Mouse (Mus musculus) limb, embryonic 11.5 days (tissue): ENCODE measurements around the gene Cops9. TPM values are rescaled to one million over a fixed set of nuclear protein-coding genes. Genes with fewer than 3 reads are reported as not detected.
A peak's percentile ranks its signal among the peaks of the same experiment; 100 is the strongest.

ENCODE experiments used
- ATAC-seq: fragments of 200-750 bp; cut with Nextera tagmentation; 2 replicates; pipeline ENCODE4 v1.8.0; 2017; ENCODE audit warnings: low read depth; ENCODE audit not compliant: insufficient number of reproducible peaks, low FRiP score, low TSS enrichment
- DNase-seq: peaks from one replicate; pipeline ENCODE4 v3.0.0-alpha.2; 2015; ENCODE audit warnings: low spot score
- H3K27ac ChIP-seq: fragments of 300-500 bp; sonication (generic); replicated peaks from 2 replicates; pipeline ENCODE4 v1.5.1; 2014; ENCODE audit warnings: low read depth, mild to moderate bottlenecking, low read length
- H3K27me3 ChIP-seq: fragments of 300-500 bp; sonication (generic); 2 replicates; pipeline ENCODE4 v1.6.1; 2014; ENCODE audit warnings: mild to moderate bottlenecking, low read length, mixed read lengths; ENCODE audit not compliant: control insufficient read depth, insufficient read depth
- H3K36me3 ChIP-seq: fragments of 300-500 bp; sonication (generic); 2 replicates; pipeline ENCODE4 v1.6.1; 2014; ENCODE audit warnings: mild to moderate bottlenecking, low read length, moderate library complexity, mixed read lengths; ENCODE audit not compliant: control insufficient read depth, insufficient read depth
- H3K4me1 ChIP-seq: fragments of 300-500 bp; sonication (generic); 2 replicates; pipeline ENCODE4 v1.6.1; 2014; ENCODE audit warnings: low read length, mixed read lengths; ENCODE audit not compliant: control insufficient read depth, insufficient read depth
- H3K4me2 ChIP-seq: fragments of 300-500 bp; sonication (generic); 2 replicates; pipeline ENCODE4 v1.6.1; 2014; ENCODE audit warnings: low read depth, mild to moderate bottlenecking, moderate library complexity; ENCODE audit not compliant: severe bottlenecking
- H3K4me3 ChIP-seq: fragments of 300-500 bp; sonication (generic); 2 replicates; pipeline ENCODE4 v1.5.1; 2014; ENCODE audit warnings: low read depth, low read length
- H3K9ac ChIP-seq: fragments of 300-500 bp; sonication (generic); 2 replicates; pipeline ENCODE4 v1.6.1; 2014; ENCODE audit warnings: mild to moderate bottlenecking, low read length
- H3K9me3 ChIP-seq: fragments of 300-500 bp; sonication (generic); 2 replicates; pipeline ENCODE4 v1.6.1; 2016; ENCODE audit warnings: low read length; ENCODE audit not compliant: control insufficient read depth
- WGBS: fragments of 180-500 bp; shearing (Covaris S2); extraction: QIAGEN DNeasy Blood & Tissue Kit; methylation state at CpG from one replicate; pipeline ENCODE4 v1.1.7; 2014; 5-methylcytosine and 5-hydroxymethylcytosine counted together
- polyA plus RNA-seq: library from polyadenylated mRNA; unstranded; fragments of >200 nt; fragmentation: Nextera tagmentation; extraction: Ambion mirVana; gene quantifications from 2 replicates; pipeline ENCODE4 v1.2.1, GENCODE M21; 2014

The Cops9 gene
- polyA plus RNA-seq, 1 experiment from 2014 or later = 378 TPM

DNA sequence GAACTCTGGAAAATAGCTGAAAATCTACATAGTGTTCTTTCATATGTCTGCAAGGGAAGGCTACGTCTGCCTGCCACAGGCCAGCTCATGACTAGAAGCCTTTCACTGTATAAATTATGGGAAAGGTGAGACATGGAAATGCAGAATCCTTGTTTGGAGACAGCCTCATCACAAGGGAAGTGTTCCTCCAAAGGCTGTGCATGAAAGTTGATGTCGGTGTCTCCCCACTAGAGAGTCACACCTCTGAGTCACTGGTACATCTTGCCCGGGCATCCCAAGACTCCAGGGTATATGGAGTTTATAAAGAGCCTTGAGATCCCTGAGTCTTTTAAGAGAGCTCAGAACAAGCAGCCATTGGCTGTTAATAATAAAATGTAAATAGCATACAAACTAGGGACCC, 11.4 kb upstream of the Cops9 start:
- no peaks in the 10 kb centered on the region for H3K36me3 ChIP-seq
- ATAC-seq = no peak

DNA sequence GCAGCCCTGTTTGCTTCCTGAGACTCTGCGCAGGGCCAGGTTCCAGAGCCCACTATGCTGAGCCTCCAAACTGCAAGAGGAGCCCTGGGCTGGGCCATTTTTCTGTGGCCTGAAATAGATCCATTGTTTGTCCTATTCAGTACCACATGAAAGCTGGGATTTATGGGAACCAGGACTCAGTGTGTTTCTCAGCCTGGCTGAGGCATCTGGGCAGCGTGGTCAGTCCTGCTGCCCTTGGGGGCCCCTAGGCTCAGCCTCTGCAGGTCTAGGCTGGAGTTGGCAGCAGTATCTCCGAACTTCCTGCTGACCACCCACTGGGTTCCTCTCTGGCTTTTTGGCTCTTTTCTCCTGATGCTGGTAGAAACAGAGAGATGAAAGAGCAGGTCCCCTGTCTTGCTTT, 9.7 kb upstream of the Cops9 start:
- Histone ChIP-seq H3K4me2 (no peak overlapping the region), H3K4me1 (no peaks in the 10 kb centered on the region), H3K27me3 (no peaks in the 10 kb centered on the region), H3K27ac (no peak overlapping the region), H3K9me3 (no peaks in the 10 kb centered on the region), H3K36me3 (no peaks in the 10 kb centered on the region), H3K9ac (no peak overlapping the region), H3K4me3 (no peak overlapping the region)
- no peak for ATAC-seq
- no peak for DNase-seq
- 79% methylated on average over 3 of the region's 3 CpGs for WGBS

More for the DNA sequence above, 11.4 kb upstream of the Cops9 start:
- no peak overlapping the region for H3K4me3 ChIP-seq
- no peak for DNase-seq
- H3K27me3 ChIP-seq = no peaks in the 10 kb centered on the region
- H3K9ac ChIP-seq = no peak overlapping the region
- H3K4me1 ChIP-seq = no peaks in the 10 kb centered on the region
- H3K27ac ChIP-seq = no peak overlapping the region
- no peaks in the 10 kb centered on the region for H3K9me3 ChIP-seq
- no peak overlapping the region for H3K4me2 ChIP-seq
- 90% methylated on average over 3 of the region's 3 CpGs for WGBS

GRCm38 (mm10) chr1:92648673-92649072, 6.9 kb upstream of the Cops9 start, which contains the start of gene Otos:
Gene Otos (minus strand): TSS chr1:92648841.
- Histone ChIP-seq H3K4me2 (no peak within 1 kb of the TSS), H3K27ac (no peak within 1 kb of the TSS), H3K27me3 (no peaks in the 10 kb centered on the region), H3K36me3 (no peaks in the 10 kb centered on the region), H3K4me3 (no peak within 1 kb of the TSS), H3K9ac (no peak within 1 kb of the TSS), H3K4me1 (no peaks in the 10 kb centered on the region), H3K9me3 (no peaks in the 10 kb centered on the region)
- peak; percentile 65 for ATAC-seq
- WGBS = 32% methylated on average over 8 of the region's 8 CpGs
- DNase-seq = peak; percentile 84

DNA sequence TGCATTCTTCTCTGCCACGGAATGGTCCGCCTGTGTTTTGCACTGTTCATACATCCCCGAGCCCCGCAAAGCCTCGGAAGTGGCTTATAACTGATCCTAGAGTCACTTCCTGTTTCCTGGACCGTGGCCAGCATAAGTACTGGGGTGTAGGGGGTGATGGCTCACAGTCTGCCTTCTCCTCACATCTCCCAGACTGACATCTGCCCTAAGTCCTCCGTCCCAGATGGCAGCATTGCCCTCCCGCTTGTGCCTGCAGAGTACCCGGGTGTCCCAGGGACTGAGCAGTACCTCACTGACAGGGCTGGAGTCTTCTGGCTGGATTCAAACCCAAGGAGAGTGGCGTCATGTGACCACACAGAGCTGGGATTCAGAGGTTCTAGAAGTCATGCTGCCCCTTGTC, 6.4 kb upstream of the Cops9 start:
- no peaks in the 10 kb centered on the region for H3K4me1 ChIP-seq
- no peak overlapping the region for H3K9ac ChIP-seq
- ATAC-seq = no peak
- no peak overlapping the region for H3K27ac ChIP-seq
- DNase-seq = no peak
- H3K27me3 ChIP-seq = no peaks in the 10 kb centered on the region
- WGBS = 54% methylated on average over 10 of the region's 10 CpGs
- H3K4me2 ChIP-seq = no peak overlapping the region
- no peaks in the 10 kb centered on the region for H3K9me3 ChIP-seq
- no peaks in the 10 kb centered on the region for H3K36me3 ChIP-seq
- H3K4me3 ChIP-seq = no peak overlapping the region

DNA sequence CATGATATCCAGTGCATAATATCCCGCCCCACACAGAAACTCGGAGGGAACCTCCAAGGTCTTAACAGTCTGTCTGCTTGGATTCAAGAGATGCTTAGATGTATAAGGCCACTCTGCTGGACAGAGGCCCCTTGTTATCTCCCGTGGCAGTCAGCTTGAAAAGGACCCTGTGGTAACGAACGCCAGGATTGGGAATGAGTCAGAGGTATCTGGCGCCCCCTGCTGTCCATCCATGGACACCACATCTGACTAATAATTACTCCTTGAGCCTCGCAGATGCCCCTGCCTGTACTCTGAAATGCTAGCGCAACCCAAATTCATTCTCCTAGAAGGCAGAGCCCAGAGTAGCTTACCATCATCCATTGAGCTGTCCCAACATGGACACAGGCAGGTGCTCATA, 6.0 kb upstream of the Cops9 start:
- no peaks in the 10 kb centered on the region for H3K4me1 ChIP-seq
- no peak; the same call in 1 of the 2 replicates for ATAC-seq
- H3K27ac ChIP-seq = no peak overlapping the region
- no peak overlapping the region for H3K9ac ChIP-seq
- H3K36me3 ChIP-seq = no peaks in the 10 kb centered on the region
- WGBS = 9% methylated on average over 8 of the region's 8 CpGs
- H3K9me3 ChIP-seq = no peaks in the 10 kb centered on the region
- H3K4me2 ChIP-seq = no peak overlapping the region
- no peaks in the 10 kb centered on the region for H3K27me3 ChIP-seq
- peak; percentile 94 for DNase-seq
- no peak overlapping the region for H3K4me3 ChIP-seq

DNA sequence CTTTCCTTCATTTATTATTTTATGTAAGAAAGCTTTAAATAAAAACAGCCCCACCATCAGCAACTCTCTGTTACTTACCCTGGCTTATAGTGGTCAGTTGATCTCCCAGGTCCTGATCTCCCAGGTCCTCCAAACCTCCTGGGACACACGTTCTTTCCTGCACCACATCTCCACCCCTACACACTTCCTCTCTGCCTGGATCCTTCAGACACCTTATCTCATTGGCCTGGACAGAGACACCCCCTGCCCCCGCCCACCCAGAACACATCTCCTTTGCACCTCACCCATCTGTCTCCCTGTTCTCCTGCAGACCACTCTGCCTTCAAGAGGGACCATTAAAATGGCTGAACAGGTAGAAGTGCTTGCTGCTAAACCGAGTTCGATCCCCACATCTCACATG, 5.2 kb upstream of the Cops9 start:
- no peak for ATAC-seq
- Histone ChIP-seq H3K27ac (no peak overlapping the region), H3K9ac (no peak overlapping the region), H3K27me3 (no peaks in the 10 kb centered on the region), H3K4me3 (no peak overlapping the region), H3K9me3 (no peaks in the 10 kb centered on the region), H3K36me3 (no peaks in the 10 kb centered on the region), H3K4me1 (no peaks in the 10 kb centered on the region), H3K4me2 (no peak overlapping the region)
- 63% methylated on average over 4 of the region's 4 CpGs for WGBS
- no peak for DNase-seq

DNA sequence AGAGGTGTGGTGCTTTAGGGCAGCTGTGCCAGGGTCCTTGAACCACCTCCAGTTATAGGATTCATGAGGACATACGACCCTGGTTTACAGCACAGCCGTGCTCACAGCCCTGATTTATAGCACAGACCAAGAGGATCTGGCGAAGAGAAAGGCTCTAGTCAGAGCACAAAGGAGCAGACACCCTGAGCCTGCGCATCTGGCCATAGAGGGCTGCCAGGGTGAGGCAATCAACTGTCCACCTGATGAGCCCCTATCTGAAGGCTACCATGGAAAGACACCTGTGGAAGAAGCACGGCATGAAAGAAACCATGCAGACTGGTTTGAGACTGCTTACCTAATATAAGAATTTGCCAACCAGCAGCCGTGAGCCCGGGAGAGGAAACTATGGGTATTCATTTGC, 4.8 kb upstream of the Cops9 start:
- Histone ChIP-seq H3K27ac (no peak overlapping the region), H3K4me1 (no peaks in the 10 kb centered on the region), H3K36me3 (no peaks in the 10 kb centered on the region), H3K27me3 (no peaks in the 10 kb centered on the region), H3K4me3 (no peak overlapping the region), H3K9ac (no peak overlapping the region), H3K4me2 (no peak overlapping the region), H3K9me3 (no peaks in the 10 kb centered on the region)
- 63% methylated on average over 7 of the region's 7 CpGs for WGBS
- DNase-seq (no peak), ATAC-seq (no peak)

DNA sequence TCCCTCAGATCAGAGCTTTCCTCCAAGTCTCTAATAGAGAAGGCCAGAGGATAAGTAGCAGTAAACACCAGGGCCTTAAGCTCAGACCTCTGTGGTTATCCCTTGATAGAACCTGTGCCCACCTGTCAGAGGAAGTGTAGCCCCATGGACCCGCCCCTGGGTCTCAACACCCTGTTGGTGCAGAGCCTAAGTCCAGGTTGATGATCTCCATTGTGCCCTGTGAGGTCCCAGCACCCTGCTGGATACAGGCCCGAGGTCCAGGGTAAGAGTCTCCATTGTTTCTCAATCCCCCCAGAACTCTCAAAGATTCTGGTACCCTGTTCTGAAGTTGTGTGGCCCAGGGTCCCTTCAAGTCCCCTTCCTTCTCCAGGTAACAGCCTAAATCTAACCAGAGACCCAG, 4.3 kb upstream of the Cops9 start:
- ATAC-seq (no peak), DNase-seq (no peak)
- Histone ChIP-seq H3K27ac (no peak overlapping the region), H3K4me3 (no peak overlapping the region), H3K4me2 (no peak overlapping the region), H3K9ac (no peak overlapping the region), H3K4me1 (no peaks in the 10 kb centered on the region), H3K36me3 (no peaks in the 10 kb centered on the region), H3K9me3 (no peaks in the 10 kb centered on the region), H3K27me3 (no peaks in the 10 kb centered on the region)
- 67% methylated on average over 2 of the region's 2 CpGs for WGBS

DNA sequence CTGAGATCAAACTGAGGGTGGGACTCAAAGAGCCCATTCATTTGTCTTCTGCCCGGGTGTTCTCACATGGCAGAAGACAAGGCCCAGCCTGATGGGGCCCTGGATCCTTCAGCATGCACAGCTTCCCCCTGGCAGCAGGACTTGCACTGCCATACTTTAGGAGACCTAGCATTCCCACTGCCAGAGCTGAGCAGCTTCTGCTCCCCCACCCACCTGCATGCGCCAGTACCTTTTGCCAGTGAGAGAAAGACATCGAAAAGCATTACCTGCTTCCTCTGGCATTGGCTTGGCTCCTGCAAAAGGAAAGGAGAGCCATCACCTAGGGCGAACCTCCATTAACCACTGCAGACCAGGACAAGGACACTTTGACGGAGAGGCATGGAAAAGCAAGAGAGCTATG, 3.1 kb upstream of the Cops9 start:
- 78% methylated on average over 5 of the region's 5 CpGs for WGBS
- no peak overlapping the region for H3K4me3 ChIP-seq
- no peaks in the 10 kb centered on the region for H3K27me3 ChIP-seq
- no peak for DNase-seq
- no peak overlapping the region for H3K27ac ChIP-seq
- no peak for ATAC-seq
- no peak overlapping the region for H3K9ac ChIP-seq
- no peaks in the 10 kb centered on the region for H3K4me1 ChIP-seq
- H3K36me3 ChIP-seq = peaks cover 1% of the 10 kb centered on the region; the same call in 1 of the 2 replicates
- H3K9me3 ChIP-seq = no peaks in the 10 kb centered on the region
- no peak overlapping the region for H3K4me2 ChIP-seq
